Mouse (Mus musculus) cerebellum, postnatal 4 days (tissue): ENCODE results near the gene Adipoq.
"Not testable (repeated sequence)": the region's sequence is repeated elsewhere in the genome, so short reads cannot be mapped to it uniquely, and the experiment has no call there.

Source experiments
- DNase-seq, 2 experiments: peaks; one replicate each; pipeline ENCODE4 v3.0.0; 2022; ENCODE audit warnings: low spot score in 2 of 2, mixed read lengths in 1 of 2

Gene Adipoq

GRCm38 (mm10) chr16:23159749-23160148 lies 13.4 kb downstream of the Adipoq start:
- no peak for DNase-seq

GRCm38 (mm10) chr16:23162116-23162515 lies 15.8 kb downstream of the Adipoq start:
- no peak for DNase-seq

GRCm38 (mm10) chr16:23164443-23164842 lies 18.1 kb downstream of the Adipoq start:
- DNase-seq: no peak

GRCm38 (mm10) chr16:23165441-23165840 lies 19.1 kb downstream of the Adipoq start:
- DNase-seq: no peak

GRCm38 (mm10) chr16:23166646-23167045 lies 20.3 kb downstream of the Adipoq start:
- DNase-seq: no peak

GRCm38 (mm10) chr16:23167079-23167478 lies 20.7 kb downstream of the Adipoq start:
- DNase-seq: no peak

GRCm38 (mm10) chr16:23170813-23171212 lies 24.5 kb downstream of the Adipoq start:
- DNase-seq: no peak

- no peak for DNase-seq
These were observed 27.6 kb downstream of the Adipoq start for GRCm38 (mm10) chr16:23173904-23174303.

- DNase-seq: no peak
These were observed 28.5 kb downstream of the Adipoq start for GRCm38 (mm10) chr16:23174855-23175254.

- DNase-seq: no peak
These were observed 29.6 kb downstream of the Adipoq start for GRCm38 (mm10) chr16:23175956-23176355.

- no peak for DNase-seq
These were observed 31.5 kb downstream of the Adipoq start for GRCm38 (mm10) chr16:23177856-23178255.

- no peak for DNase-seq
These were observed 32.5 kb downstream of the Adipoq start for GRCm38 (mm10) chr16:23178796-23179195.

- not testable (repeated sequence) for DNase-seq
These were observed 33.1 kb downstream of the Adipoq start for GRCm38 (mm10) chr16:23179436-23179835.

GRCm38 (mm10) chr16:23181054-23181453 lies 34.7 kb downstream of the Adipoq start:
- DNase-seq: no peak

- DNase-seq: no peak
These were observed 35.2 kb downstream of the Adipoq start for GRCm38 (mm10) chr16:23181487-23181886.

- DNase-seq: no peak
These were observed 35.7 kb downstream of the Adipoq start for GRCm38 (mm10) chr16:23181942-23182597.

- DNase-seq: no peak
These were observed 39.5 kb downstream of the Adipoq start for GRCm38 (mm10) chr16:23185824-23186223.

- DNase-seq: no peak
These were observed 40.1 kb downstream of the Adipoq start for GRCm38 (mm10) chr16:23186418-23186817.

GRCm38 (mm10) chr16:23187983-23188382 lies 41.6 kb downstream of the Adipoq start:
- no peak for DNase-seq

GRCm38 (mm10) chr16:23189612-23190011 lies 43.3 kb downstream of the Adipoq start:
- no peak for DNase-seq

- DNase-seq: no peak
These were observed 45.4 kb downstream of the Adipoq start for GRCm38 (mm10) chr16:23191560-23192242.

- no peak for DNase-seq
These were observed 49.3 kb downstream of the Adipoq start for GRCm38 (mm10) chr16:23195618-23196017.

- no peak for DNase-seq
These were observed 50.0 kb downstream of the Adipoq start for GRCm38 (mm10) chr16:23196296-23196695.
